Mouse (Mus musculus) CH12.LX (cell line): ENCODE measurements around the gene 1700012B07Rik. TPM values are rescaled to one million over a fixed set of nuclear protein-coding genes. Genes with fewer than 3 reads are reported as not detected.
A peak's percentile ranks its signal among the peaks of the same experiment; 100 is the strongest.

Experiments
- DNase-seq: peaks from one replicate; pipeline ENCODE4 v3.0.0-alpha.2; 2013; ENCODE audit errors: extremely low read depth
- H3K27ac ChIP-seq: 2 replicates; pipeline ENCODE4 v1.5.1; 2012; ENCODE audit warnings: low read depth, mild to moderate bottlenecking, control low read depth, moderate library complexity; ENCODE audit not compliant: insufficient read depth
- H3K27me3 ChIP-seq: replicated peaks from 2 replicates; pipeline ENCODE3; 2012; ENCODE audit warnings: inconsistent platforms
- H3K36me3 ChIP-seq, 2 experiments: replicated peaks in 1 of 2; 2 replicates each; pipeline versions ENCODE3 to v1.6.1; 2012; ENCODE audit warnings: inconsistent platforms in 1 of 2, low read length in 1 of 2, mild to moderate bottlenecking in 1 of 2, mixed read lengths in 1 of 2, moderate library complexity in 1 of 2; ENCODE audit not compliant: control insufficient read depth in 1 of 2, insufficient read depth in 1 of 2
- H3K4me1 ChIP-seq, 2 experiments: 2 replicates each; pipeline ENCODE4 v1.6.1; 2012; ENCODE audit warnings: inconsistent platforms in 1 of 2, moderate library complexity in 1 of 2; ENCODE audit not compliant: insufficient read depth in 2 of 2, control insufficient read depth in 1 of 2
- H3K4me2 ChIP-seq: 2 replicates; pipeline ENCODE4 v1.6.1; 2012; ENCODE audit warnings: low read depth, mild to moderate bottlenecking, control low read depth; ENCODE audit not compliant: poor library complexity, insufficient read depth, severe bottlenecking
- H3K4me3 ChIP-seq, 3 experiments: fragments of 150-350 bp in 1 of 3; sonication (generic) in 1 of 3; replicated peaks in 1 of 3; 2 replicates each; pipeline versions ENCODE3 to v1.5.1; 2011 to 2012; ENCODE audit warnings: low read depth in 2 of 3, low read length in 2 of 3, mild to moderate bottlenecking in 2 of 3, moderate library complexity in 2 of 3, control low read depth in 1 of 3, improper control_type of control experiment in 1 of 3, inconsistent platforms in 1 of 3, mixed read lengths in 1 of 3; ENCODE audit not compliant: poor library complexity in 1 of 3
- H3K79me2 ChIP-seq: replicated peaks from 2 replicates; pipeline ENCODE4 v1.6.1; 2012; ENCODE audit warnings: mild to moderate bottlenecking, moderate library complexity; ENCODE audit not compliant: control insufficient read depth, poor library complexity, insufficient read depth, severe bottlenecking; ENCODE audit errors: extremely low read depth
- H3K9ac ChIP-seq: 2 replicates; pipeline ENCODE4 v1.6.1; 2012; ENCODE audit warnings: low read depth, mild to moderate bottlenecking, control low read depth, moderate library complexity; ENCODE audit not compliant: insufficient read depth
- H3K9me3 ChIP-seq: replicated peaks from 2 replicates; pipeline ENCODE3; 2012; ENCODE audit warnings: low read length, inconsistent platforms, mixed read lengths
- BHLHE40 ChIP-seq: IDR thresholded peaks from 2 replicates; pipeline ENCODE4 v1.6.1; 2011; ENCODE audit warnings: mild to moderate bottlenecking, low read depth, low read length, improper control_type of control experiment
- E2F4 ChIP-seq: IDR thresholded peaks from 2 replicates; pipeline ENCODE4 v1.6.1; 2011; ENCODE audit warnings: low read depth, low read length, improper control_type of control experiment; ENCODE audit not compliant: insufficient replicate concordance
- ELF1 ChIP-seq: IDR thresholded peaks from 2 replicates; pipeline ENCODE4 v1.6.1; 2014; ENCODE audit warnings: low read depth, mild to moderate bottlenecking, inconsistent platforms, low read length, improper control_type of control experiment
- EP300 ChIP-seq: IDR thresholded peaks from 2 replicates; pipeline ENCODE4 v1.6.1; 2011; ENCODE audit warnings: low read length, improper control_type of control experiment
- ETS1 ChIP-seq: conservative IDR thresholded peaks from 2 replicates; pipeline ENCODE4 v1.6.1; 2012; ENCODE audit warnings: low read depth, mild to moderate bottlenecking, inconsistent platforms, low read length, improper control_type of control experiment, moderate library complexity
- GABPA ChIP-seq: IDR thresholded peaks from 2 replicates; pipeline ENCODE4 v1.6.1; 2012; ENCODE audit warnings: low read depth, low read length, improper control_type of control experiment, inconsistent platforms; ENCODE audit not compliant: insufficient replicate concordance
- IRF4 ChIP-seq: IDR thresholded peaks from 2 replicates; pipeline ENCODE4 v1.6.1; 2014; ENCODE audit warnings: low read depth, mild to moderate bottlenecking, inconsistent platforms, low read length, improper control_type of control experiment
- JUN ChIP-seq: IDR thresholded peaks from 2 replicates; pipeline ENCODE4 v1.6.1; 2011; ENCODE audit warnings: low read depth, mild to moderate bottlenecking, low read length, improper control_type of control experiment, moderate library complexity; ENCODE audit not compliant: insufficient read depth
- JUND ChIP-seq: conservative IDR thresholded peaks from 2 replicates; pipeline ENCODE4 v1.6.1; 2011; ENCODE audit warnings: low read depth, low read length, improper control_type of control experiment
- KAT2A ChIP-seq: IDR thresholded peaks from 2 replicates; pipeline ENCODE4 v1.6.1; 2012; ENCODE audit warnings: low read length, improper control_type of control experiment, inconsistent platforms; ENCODE audit not compliant: insufficient replicate concordance
- MAFK ChIP-seq: IDR thresholded peaks from 2 replicates; pipeline ENCODE4 v1.6.1; 2011; ENCODE audit warnings: low read length, improper control_type of control experiment; ENCODE audit not compliant: insufficient replicate concordance
- MAZ ChIP-seq: IDR thresholded peaks from 2 replicates; pipeline ENCODE4 v1.6.1; 2012; ENCODE audit warnings: low read depth, mild to moderate bottlenecking, inconsistent platforms, low read length, improper control_type of control experiment, moderate library complexity
- MXI1 ChIP-seq: IDR thresholded peaks from 2 replicates; pipeline ENCODE4 v1.6.1; 2011; ENCODE audit warnings: mild to moderate bottlenecking, low read depth, low read length, improper control_type of control experiment
- MYC ChIP-seq: IDR thresholded peaks from 2 replicates; pipeline ENCODE4 v1.6.1; 2011; ENCODE audit warnings: low read depth, mild to moderate bottlenecking, improper control_type of control experiment, low read length
- NRF1 ChIP-seq: IDR thresholded peaks from 2 replicates; pipeline ENCODE4 v1.6.1; 2014; ENCODE audit warnings: low read depth, mild to moderate bottlenecking, inconsistent platforms, low read length, improper control_type of control experiment, moderate library complexity
- POLR2A ChIP-seq: IDR thresholded peaks from 2 replicates; pipeline ENCODE4 v1.6.1; 2011; ENCODE audit warnings: low read depth, mild to moderate bottlenecking, improper control_type of control experiment, low read length
- RCOR1 ChIP-seq: conservative IDR thresholded peaks from 2 replicates; pipeline ENCODE4 v1.6.1; 2012; ENCODE audit warnings: low read depth, mild to moderate bottlenecking, inconsistent platforms, low read length, improper control_type of control experiment
- TBP ChIP-seq: conservative IDR thresholded peaks from 2 replicates; pipeline ENCODE4 v1.6.1; 2011; ENCODE audit warnings: low read depth, low read length, improper control_type of control experiment
- USF2 ChIP-seq: conservative IDR thresholded peaks from 2 replicates; pipeline ENCODE4 v1.6.1; 2011; ENCODE audit warnings: low read depth, low read length, improper control_type of control experiment
- ZNF384 ChIP-seq: IDR thresholded peaks from 2 replicates; pipeline ENCODE4 v1.6.1; 2012; ENCODE audit warnings: low read depth, low read length, improper control_type of control experiment, inconsistent platforms
- dilution Hi-C: fragments of 300-500 bp; cut with MboI; formaldehyde crosslinking; loops from 2 replicates; pipeline ENCODE4 v1.14.3; 2020; ENCODE audit warnings: low sequenced_read_pairs; ENCODE audit not compliant: extremely low pct_unique_long_range_greater_than_20kb, extremely low pct_ligation_motif_present
- in situ Hi-C: fragments of 300-500 bp; cut with MboI; formaldehyde crosslinking; loops from 3 replicates; pipeline ENCODE4 v1.14.3; 2019; ENCODE audit warnings: low sequenced_read_pairs, low pct_ligation_motif_present, low pct_unique_long_range_greater_than_20kb, mixed read lengths
- polyA plus RNA-seq: library from polyadenylated mRNA; unstranded; fragments of >175 nt; gene quantifications from 2 replicates; pipeline ENCODE4 v1.2.1, GENCODE M21; 2012; ENCODE audit warnings: low read depth; ENCODE audit not compliant: insufficient read length
- total RNA-seq, 2 experiments: library from RNA; depleted of rRNA; stranded (reverse); fragments of 300-350 nt in 1 of 2; fragments of >200 nt in 1 of 2; gene quantifications; 2 replicates each; pipeline ENCODE4 v1.2.3; 2012 to 2014

Gene 1700012B07Rik
- total and polyA plus RNA-seq, 3 experiments: 0.29 TPM; not detected in 2

GRCm38 (mm10) chr11:109872056-109872455 lies 44.2 kb upstream of the 1700012B07Rik start:
- Histone ChIP-seq H3K27ac (no peak overlapping the region), H3K4me2 (peak overlapping the region; percentile 41; the same call in 1 of the 2 replicates), H3K4me3 (no peak overlapping the region), H3K9me3 (peaks cover 10% of the 10 kb centered on the region), H3K79me2 (no peaks in the 10 kb centered on the region), H3K27me3 (peaks cover 2% of the 10 kb centered on the region), H3K9ac (no peak overlapping the region), H3K4me1 (peaks cover 9 to 28% of the 10 kb centered on the region in 2 experiments; a peak in 3 of 4 replicates), H3K36me3 (no peaks in the 10 kb centered on the region)
- dilution Hi-C loops (no loop called here), in situ Hi-C loops (loop anchor here (10.0 to 25.0 kb wide), 2 partner anchors 233 to 610 kb away; no protein-coding TSS in a partner anchor)
- DNase-seq: no peak
- TF ChIP-seq KAT2A: no peak
- no peak for TF ChIP-seq MAZ
- TF ChIP-seq TBP: no peak
- TF ChIP-seq ELF1: no peak
- TF ChIP-seq NRF1: no peak
- TF ChIP-seq IRF4: no peak
- TF ChIP-seq ETS1: no peak
- TF ChIP-seq EP300: no peak
- TF ChIP-seq JUND: no peak
- TF ChIP-seq MXI1: no peak
- TF ChIP-seq JUN: no peak
- TF ChIP-seq GABPA: no peak
- no peak for TF ChIP-seq ZNF384
- TF ChIP-seq MYC: no peak
- TF ChIP-seq E2F4: no peak
- no peak for TF ChIP-seq BHLHE40
- TF ChIP-seq RCOR1: no peak

- Histone ChIP-seq H3K9ac (no peak overlapping the region), H3K9me3 (peaks cover 4% of the 10 kb centered on the region), H3K27ac (no peak overlapping the region), H3K4me1 (peaks cover 2 to 11% of the 10 kb centered on the region in 2 experiments; a peak in 1 of 4 replicates), H3K36me3 (no peaks in the 10 kb centered on the region), H3K4me3 (no peak overlapping the region), H3K4me2 (no peak overlapping the region), H3K27me3 (peaks cover 2% of the 10 kb centered on the region), H3K79me2 (no peaks in the 10 kb centered on the region)
- TF ChIP-seq MAFK: no peak
- TF ChIP-seq TBP: no peak
- TF ChIP-seq USF2: no peak
- TF ChIP-seq MXI1: no peak
- no peak for TF ChIP-seq ETS1
- TF ChIP-seq NRF1: no peak
- TF ChIP-seq POLR2A: no peak
- no peak for DNase-seq
- dilution Hi-C loops (no loop called here), in situ Hi-C loops (loop anchor here (25.0 kb wide), 1 partner anchor 606 kb away; no protein-coding TSS in a partner anchor)
Measured at GRCm38 (mm10) chr11:109867861-109868260, 40.0 kb upstream of the 1700012B07Rik start.
